Mouse (Mus musculus) c-Kit-negative CD71-positive TER-119-positive erythroid progenitor cells, embryonic 14.5 days (primary cell): ENCODE measurements around the gene Egfl8.

Experiments
- DNase-seq: peaks from one replicate; pipeline ENCODE4 v3.0.0-alpha.2; 2013; ENCODE audit warnings: low read depth, low spot score

Gene Egfl8

DNA sequence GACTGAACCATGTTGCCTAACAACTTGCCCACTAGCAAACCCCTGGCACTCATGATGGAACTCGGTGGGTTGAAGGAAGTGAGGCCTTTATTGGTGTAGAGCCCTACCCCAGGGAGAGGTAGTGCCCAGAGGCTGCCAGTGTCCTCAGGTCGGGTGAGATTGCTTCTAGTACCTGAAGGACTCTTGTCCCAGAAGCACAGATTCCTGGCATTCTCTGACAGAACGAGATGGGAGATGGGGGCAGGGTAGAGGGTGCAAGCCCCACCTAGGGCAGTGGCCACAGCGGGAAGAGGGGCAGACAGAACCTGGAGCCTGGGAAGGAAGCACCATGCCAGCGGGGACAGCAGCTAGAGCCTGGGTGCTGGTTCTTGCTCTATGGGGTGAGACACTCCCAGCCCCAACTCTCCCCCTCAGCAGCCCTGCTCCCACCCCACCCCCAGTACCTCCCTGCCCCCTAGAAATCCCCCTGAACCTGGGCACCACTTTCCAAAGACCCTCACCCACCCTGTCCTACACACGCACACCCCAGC, 18.1 kb downstream of the Egfl8 start, which contains the start of gene Ager:
Gene Ager (plus strand): TSS at position 297 of the 530 bp plus-strand sequence.
- no peak for DNase-seq

DNA sequence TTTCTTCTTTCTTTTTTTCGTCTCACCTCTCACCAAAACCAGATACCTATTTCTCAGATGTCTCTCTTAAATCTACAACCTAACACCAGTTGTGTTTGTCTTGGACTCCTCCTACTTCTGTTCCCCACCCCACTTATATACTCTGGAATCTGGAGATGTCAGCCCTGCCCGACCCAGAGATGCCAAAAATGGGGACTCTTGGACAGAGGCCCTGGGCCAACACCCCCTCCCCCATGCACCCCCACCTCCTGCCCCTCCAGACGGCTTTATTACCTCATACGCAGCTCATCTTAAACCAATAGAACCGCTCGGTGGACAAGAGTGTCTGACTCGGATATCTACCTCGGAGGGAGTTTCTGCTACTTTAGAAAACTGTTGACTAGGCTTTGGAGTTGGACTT, 19.7 kb downstream of the Egfl8 start:
- no peak for DNase-seq

DNA sequence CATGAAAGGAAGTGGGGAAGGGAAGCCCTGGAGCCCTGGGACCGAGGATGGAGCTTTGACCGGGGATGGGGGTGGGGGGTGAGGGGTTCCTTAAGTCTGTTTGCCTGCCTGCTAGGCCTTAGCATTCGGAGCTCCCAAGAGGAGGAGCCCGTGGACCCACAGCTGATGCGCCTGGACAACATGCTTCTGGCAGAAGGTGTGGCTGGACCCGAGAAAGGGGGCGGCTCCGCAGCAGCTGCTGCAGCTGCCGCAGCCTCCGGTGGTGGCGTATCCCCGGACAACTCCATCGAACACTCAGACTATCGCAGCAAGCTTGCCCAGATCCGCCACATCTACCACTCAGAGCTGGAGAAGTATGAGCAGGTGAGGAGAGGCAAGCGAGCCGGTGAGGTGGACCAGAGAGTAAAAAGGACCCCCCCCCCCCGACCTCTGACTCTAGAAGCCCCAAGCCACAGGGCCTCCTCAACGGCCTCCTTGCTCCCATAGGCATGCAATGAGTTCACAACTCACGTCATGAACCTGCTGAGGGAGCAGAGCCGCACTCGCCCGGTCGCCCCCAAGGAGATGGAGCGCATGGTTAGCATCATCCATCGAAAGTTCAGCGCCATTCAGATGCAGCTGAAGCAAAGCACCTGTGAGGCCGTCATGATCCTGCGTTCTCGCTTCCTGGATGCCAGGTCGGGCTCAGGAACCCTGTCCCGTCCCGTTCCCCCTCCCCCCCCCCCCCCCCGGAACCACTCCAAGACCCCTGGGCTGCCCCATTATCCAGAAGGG, 21.8 kb downstream of the Egfl8 start:
- DNase-seq = no peak

DNA sequence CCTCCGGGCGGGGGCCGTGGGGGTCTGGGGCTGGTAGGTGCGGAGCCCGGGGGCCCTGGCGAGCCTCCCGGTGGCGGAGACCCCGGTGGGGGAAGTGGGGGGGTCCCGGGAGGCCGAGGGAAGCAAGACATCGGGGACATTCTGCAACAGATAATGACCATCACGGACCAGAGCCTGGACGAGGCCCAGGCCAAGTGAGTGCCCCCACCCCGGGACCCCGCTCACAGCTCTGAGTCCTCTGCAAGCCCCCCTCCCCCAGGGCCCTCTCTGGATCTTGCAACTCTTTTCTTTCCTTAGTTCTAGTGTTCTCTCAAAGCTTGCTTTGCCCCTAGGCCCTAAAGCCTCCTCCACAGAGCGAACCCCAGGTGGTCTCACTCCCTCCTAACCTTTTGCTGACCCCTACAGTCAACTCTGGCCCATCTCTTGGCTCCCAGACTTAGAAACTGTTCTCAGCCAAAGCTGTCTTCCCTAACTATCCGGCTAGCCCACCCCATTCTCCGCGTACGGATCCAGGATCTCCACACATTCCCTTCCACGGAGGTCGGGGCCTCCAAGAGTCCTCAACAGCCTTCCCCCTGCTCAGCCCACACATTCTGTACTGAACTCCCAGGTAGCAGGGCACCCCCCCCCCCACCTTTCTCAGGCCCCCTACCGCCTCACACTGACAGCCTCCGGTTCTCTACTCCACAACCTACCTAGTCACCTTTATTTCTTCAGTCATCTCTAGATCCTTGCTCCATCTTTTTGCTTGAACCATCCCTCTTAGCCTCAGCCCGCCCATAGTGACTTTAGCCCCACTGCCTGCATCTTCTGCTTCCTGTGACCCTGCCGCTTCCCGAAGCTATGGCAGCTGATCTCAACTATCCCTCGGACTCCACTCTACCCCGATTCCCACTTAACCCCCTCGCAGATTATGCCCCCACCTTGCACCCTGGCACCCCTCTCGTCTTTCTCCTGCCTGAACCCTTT, 22.9 kb downstream of the Egfl8 start:
- DNase-seq = no peak

DNA sequence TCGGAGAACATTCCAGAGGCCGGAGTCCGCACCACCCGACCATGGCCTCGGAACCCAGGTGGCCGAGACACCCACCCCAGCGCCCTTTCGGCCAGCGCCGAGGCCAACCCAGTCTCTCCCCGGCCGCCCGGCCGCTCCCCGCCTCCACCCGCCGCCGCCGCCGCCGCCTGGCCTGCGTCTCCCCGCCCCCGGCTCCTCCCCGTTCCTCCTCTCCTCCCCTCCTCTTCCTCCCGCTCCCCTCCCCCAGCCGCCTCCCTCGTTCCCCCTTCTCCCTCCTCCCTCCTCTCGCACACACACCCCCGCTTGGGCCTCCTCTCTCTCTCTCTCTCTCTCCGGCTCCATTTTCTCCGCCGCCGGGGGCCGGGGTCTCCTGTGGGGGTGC, 23.8 kb downstream of the Egfl8 start:
- peak; percentile 66 for DNase-seq

DNA sequence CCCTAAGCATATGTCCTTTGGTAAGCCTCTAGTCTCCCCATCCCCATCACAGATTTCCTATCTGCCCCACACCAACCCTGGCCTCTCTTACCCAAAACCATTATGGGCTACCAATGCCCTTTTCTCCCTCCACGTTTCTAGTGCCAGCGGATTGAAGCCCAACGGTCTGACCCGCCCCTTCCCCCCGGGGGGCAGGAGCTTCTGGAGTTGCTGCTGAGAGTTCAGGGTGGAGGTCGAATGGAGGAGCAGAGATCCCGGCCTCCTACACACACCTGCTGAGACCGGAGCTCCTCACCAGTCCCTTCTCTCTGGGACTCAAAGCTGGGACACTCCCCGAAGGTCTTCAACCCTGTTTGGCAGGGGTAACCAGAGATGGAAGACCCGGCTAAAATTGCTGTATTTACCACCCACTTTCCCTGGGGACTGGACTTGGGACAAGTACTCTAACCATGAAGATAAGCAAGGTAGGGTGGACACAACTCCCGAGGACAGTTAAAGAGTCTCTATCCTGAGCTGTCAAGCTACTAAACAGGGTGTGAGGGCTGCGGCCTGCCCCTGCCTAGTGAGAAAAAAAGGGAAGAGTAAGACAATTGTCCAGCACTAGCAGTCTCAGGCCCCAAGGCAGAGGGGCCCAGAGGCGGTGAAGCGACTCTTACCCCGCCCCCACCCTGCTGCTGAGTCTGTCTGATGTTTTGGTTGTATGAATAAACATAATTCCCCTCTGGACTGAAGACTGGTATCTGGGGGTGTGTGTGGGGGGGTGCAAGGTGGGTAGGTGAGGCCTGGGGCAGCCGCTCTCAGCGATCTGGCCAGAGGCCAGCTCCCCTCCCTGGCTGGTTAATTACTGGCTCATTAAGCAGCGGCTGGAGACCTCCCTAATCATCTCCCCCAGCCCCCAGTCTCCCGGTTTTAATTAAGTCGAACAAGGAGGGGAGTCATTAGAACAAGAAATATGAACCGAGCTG, 24.5 kb downstream of the Egfl8 start, which contains the start of gene Pbx2:
Gene Pbx2 (plus strand): TSS at position 238 of the 965 bp plus-strand sequence.
- DNase-seq = no peak

DNA sequence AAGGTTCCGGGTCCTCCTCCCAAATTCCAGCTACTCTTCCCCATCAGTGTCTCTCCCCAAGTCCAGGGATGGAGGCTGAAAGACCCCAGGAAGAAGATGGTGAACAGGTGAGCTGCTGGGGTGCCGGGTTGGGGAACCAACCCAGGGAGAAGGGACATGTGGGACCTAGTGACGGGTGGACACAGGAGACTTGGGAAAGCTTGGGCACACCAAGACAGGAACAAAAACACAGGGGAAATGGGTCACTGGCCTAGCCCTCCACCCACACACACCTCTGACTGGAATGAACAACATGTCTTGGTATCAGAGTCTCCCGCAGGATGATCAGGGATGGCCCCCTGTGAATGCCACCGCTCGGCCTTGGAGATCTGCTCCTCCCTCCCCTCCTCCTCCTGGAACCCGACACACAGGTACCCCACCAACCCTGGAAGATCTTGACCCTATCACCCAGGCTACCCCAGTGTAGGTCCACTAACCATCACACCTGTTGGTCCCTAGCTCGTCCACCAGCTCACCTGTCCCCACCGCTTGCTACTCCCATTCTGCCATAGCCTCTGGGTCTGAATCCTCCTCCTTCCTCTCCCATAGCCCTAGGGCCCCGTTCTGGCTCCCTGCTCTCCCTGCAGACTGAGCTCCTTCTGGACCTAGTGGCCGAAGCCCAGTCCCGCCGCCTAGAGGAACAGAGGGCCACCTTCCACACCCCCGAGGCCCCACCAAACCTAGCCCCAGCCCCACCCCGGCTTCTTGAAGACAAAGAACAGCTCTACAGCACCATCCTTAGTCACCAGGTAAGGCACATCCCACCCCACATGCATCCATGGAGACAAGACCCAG, 25.4 kb downstream of the Egfl8 start:
- DNase-seq = no peak

DNA sequence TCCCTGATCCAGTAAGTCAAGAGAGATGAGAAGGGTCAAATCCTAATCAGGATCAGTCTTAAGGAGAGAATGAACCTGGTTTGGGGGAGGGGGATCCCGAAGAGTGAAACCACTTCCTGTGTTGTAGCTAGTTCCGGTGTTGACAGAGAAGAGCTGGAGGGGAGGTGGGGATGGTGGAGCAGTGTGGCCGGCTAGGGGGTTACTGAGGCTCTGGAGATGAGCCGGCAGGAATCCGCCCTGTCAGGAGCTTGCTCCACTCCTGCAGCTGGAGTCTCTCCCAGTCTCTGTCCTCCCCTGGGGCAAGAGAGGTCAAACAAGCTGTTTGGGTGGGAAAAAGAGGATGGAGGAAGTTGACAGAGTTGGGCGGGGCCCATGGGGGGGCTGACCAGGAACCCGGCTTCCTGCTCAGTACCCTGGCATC, 26.1 kb downstream of the Egfl8 start, which contains the start of gene Gpsm3:
Gene Gpsm3 (plus strand): TSS at position 126 of the 421 bp plus-strand sequence.
- no peak for DNase-seq

DNA sequence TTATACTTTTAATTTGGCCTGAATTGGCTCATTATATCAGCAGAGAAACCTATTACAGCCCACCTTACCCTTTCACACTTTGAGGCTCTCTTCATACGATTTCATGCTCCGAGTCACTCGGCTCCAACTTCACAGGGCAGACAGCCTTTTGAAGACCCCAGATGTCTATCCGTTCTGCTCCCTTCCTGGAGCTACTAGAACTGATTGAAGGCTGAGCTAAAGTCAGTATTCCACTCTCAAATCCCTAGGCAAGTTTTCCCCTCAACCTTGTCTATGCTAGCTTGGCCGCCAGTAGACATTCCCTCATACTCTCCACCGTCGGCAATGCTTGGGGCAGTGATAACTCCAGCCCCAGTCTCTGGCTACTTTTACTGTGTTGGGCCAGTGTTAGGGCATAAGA, 26.6 kb downstream of the Egfl8 start:
- no peak for DNase-seq

DNA sequence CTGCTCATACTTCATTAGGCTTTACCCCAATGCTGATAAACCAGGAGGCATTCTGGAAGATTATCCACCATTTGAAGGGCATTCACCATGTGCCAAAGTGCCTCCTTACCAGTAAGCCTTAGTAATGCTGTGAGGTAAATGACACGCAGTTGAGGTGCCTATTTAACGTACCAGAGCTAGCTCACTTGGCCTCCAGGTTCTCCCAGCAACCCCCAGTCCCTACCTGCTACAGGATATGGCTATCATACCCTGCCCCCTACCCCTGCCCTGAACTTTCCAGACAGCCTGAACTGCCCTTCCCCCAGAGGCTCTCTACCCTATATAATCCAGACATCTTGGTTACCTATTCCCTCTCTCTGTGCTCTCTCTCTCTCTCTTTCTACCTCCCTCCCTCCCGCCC, 27.0 kb downstream of the Egfl8 start:
- no peak for DNase-seq

DNA sequence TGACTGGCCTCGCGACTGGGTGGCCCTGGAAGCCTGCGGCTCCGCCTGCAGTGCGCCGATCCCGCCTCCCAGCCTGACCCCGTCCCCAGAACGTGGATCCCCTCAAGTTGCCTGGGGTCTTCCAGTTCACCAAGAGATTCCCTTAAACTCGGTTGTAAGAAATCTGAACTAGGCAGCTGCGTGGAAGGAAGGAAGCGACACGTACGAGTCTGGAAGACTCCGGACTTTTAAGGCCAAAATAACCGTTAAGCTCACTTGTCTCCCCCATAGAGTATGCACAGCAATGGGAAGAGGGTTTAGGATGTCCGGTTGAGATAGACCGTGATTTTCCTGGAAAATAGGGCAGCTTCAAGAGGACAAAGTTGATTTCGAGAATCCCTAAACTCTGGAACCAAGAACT, 28.0 kb downstream of the Egfl8 start:
- DNase-seq = no peak

DNA sequence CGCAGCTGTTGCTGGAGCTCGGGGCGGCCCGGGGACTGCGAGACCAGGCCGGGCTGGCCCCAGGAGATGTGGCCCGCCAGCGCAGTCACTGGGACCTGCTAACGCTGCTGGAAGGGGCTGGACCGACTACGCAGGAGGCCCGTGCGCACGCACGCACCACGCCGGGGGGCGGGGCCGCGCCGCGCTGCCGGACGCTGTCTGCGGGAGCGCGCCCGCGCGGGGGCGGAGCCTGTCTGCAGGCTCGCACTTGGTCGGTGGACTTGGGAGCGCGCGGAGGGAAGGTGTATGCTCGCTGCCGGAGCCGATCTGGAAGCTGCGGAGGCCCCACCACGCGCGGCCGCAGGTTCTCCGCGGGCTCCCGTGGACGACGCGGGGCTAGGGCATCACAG, 28.4 kb downstream of the Egfl8 start:
- peak; percentile 90 for DNase-seq

DNA sequence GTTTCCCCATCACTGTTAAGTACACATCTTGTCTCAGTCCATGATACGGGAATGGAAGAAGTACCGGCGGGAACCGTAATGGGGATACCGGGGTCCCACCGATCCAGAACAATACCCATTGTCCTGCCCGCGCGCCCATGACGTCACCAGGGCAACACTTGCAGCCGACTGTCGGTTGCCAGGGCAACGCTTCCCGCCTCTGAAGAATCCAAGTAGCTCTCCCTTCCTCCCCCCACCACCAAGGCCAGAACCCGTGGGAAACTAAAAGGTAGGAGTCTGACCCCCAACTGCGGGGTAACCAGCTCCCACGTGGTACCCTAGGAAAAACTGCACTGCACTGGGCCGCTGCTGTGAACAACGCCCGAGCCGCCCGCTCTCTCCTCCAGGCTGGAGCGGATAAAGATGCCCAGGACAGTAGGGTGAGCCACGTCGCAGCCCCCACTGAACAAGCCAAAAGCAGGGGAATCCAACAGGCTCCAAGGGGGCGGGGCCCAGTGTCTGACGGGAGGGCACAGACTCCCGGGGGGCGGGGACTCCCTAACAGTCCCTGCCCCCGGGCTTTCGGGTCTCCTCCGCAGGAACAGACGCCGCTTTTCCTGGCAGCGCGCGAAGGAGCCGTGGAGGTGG, 28.9 kb downstream of the Egfl8 start:
- DNase-seq = no peak

DNA sequence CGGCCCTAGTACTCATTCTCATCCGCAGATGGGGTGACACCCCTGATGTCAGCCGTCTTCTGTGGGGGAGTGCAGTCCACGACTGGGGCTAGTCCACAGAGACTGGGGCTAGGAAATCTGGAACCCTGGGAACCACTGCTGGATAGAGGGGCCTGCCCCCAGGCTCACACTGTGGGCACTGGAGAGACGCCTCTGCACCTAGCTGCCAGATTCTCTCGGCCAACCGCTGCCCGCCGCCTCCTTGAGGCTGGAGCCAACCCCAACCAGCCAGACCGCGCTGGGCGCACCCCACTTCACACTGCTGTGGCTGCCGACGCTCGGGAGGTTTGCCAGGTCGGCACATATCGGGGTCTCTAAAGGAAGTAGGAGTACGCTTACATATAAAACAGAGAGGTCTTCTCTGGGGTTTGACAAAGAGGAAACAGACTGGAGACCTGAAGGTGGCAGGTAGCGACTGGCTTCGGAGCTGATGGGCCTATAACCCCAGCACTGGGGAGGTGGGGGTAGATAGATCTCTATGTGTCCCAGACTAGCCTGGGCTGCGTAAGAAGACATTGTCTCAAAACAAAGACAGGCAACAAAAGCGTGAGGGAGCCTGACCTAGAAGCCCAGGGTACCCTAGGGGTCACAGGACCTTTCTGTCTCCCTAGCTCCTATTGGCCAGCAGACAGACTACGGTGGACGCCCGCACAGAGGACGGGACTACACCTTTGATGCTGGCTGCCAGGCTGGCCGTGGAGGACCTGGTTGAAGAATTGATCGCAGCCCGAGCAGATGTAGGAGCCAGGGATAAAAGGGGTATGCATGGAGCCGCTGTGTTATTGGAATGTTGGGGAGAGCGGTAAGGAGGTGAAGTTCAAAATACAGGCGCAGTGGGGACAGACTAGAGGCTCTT, 29.6 kb downstream of the Egfl8 start:
- DNase-seq = no peak

DNA sequence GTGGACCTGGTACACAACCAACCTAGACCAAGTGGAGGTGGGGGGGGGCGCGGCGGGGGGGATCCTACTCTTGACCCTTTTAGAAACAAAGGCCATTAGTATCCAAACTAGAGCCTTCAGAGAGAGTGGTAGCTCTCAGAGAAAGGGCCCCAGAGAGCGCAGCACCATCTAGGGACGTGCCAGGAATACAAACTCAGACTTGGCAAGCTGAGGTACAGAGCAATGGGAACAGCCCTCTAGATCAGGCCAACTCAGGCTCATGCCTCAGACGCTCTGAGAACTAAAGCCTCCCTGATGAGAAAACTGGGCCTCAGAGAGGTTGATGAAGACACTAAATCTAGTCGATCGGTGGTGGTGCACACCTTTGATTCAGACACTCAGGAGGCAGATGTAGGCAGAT, 30.6 kb downstream of the Egfl8 start:
- no peak for DNase-seq

DNA sequence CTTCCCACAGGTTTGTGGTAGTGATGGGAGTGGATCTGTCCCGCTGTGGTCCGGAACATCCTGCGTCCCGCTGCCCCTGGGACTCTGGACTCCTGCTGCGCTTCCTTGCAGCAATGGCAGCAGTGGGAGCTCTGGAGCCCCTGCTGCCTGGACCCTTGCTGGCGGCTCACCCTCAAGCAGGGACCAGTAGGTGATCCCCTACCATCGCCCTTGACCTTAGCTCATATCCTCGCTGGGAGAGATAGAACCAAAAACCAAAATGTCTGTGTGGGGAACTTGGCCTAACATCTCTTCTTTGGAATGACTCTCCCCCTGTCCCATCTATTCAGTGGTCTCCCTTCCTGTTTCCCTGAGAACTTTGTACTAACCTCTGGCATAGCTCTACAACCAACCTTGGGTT, 32.0 kb downstream of the Egfl8 start:
- no peak for DNase-seq

DNA sequence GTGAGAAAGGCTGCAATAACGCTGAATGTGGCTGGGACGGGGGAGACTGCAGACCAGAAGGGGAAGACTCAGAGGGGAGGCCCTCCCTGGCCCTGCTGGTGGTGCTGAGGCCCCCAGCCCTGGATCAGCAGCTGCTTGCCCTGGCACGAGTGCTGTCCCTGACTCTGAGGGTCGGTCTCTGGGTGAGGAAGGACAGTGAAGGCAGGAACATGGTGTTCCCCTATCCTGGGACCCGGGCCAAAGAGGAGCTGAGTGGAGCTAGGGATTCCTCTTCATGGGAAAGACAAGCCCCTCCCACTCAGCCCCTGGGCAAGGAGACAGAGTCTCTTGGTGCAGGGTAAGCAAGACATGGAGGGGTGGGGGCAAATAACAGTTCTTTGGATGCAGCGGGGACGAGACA, 32.4 kb downstream of the Egfl8 start:
- DNase-seq = no peak

DNA sequence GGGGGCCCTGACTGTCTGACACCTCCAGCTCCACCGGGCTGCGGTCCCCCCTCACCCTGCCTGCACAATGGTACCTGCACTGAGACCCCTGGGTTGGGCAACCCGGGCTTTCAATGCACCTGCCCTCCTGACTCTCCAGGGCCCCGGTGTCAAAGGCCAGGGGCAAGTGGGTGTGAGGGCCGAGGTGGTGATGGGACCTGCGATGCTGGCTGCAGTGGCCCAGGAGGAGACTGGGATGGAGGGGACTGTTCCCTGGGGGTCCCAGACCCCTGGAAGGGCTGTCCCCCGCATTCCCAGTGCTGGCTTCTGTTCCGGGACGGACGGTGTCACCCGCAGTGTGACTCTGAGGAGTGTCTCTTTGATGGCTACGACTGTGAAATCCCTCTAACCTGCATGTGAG, 33.2 kb downstream of the Egfl8 start:
- DNase-seq = no peak

DNA sequence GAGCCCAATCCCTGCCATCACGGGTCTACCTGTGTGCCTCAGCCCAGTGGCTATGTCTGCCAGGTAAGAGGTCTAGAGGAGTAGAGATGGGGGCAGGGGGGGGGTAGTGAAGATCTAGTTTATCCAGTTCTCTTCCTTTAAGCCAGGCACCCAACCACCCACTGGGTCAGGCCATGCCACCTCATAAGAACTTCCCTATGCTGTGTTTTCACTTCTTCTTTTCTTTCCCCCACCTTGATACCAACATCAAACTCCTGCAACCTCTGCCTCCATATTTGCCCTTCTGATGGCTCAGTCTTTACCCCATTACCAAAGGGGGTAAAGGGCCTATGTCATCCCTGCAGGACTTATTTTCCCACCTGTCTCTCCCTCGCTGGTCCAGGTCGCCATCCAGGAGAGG, 37.7 kb downstream of the Egfl8 start:
- no peak for DNase-seq
